Mouse (Mus musculus) forebrain, embryonic 11.5 days (tissue): ENCODE data around the gene Crtc1. TPM values are rescaled to one million over a fixed set of nuclear protein-coding genes. Genes with fewer than 3 reads are reported as not detected.

Experiments used
- ATAC-seq: fragments of 200-750 bp; cut with Nextera tagmentation; replicated peaks from 2 replicates; pipeline ENCODE4 v1.8.0; 2017; ENCODE audit warnings: moderate TSS enrichment; ENCODE audit not compliant: low FRiP score
- DNase-seq: peaks from one replicate; pipeline ENCODE4 v3.0.0-alpha.2; 2017; ENCODE audit warnings: low spot score
- H3K27ac ChIP-seq: fragments of 300-500 bp; sonication (generic); 2 replicates; pipeline ENCODE4 v1.5.1; 2014; ENCODE audit warnings: low read depth, low read length
- H3K27me3 ChIP-seq: fragments of 300-500 bp; sonication (generic); 2 replicates; pipeline ENCODE4 v1.6.1; 2014; ENCODE audit warnings: mild to moderate bottlenecking, low read length, mixed read lengths; ENCODE audit not compliant: control insufficient read depth, insufficient read depth
- H3K36me3 ChIP-seq: fragments of 300-500 bp; sonication (generic); 2 replicates; pipeline ENCODE4 v1.6.1; 2014; ENCODE audit warnings: mild to moderate bottlenecking, low read length, moderate library complexity, mixed read lengths; ENCODE audit not compliant: control insufficient read depth, insufficient read depth
- H3K4me1 ChIP-seq: fragments of 300-500 bp; sonication (generic); replicated peaks from 2 replicates; pipeline ENCODE4 v1.6.1; 2014; ENCODE audit warnings: low read length, mixed read lengths; ENCODE audit not compliant: control insufficient read depth, insufficient read depth
- H3K4me2 ChIP-seq: fragments of 300-500 bp; sonication (generic); 2 replicates; pipeline ENCODE4 v1.6.1; 2014; ENCODE audit warnings: low read depth, mild to moderate bottlenecking, low read length, moderate library complexity, mixed read lengths; ENCODE audit not compliant: severe bottlenecking
- H3K4me3 ChIP-seq: fragments of 300-500 bp; sonication (generic); 2 replicates; pipeline ENCODE4 v1.5.1; 2014; ENCODE audit warnings: low read depth, low read length
- H3K9ac ChIP-seq: fragments of 300-500 bp; sonication (generic); 2 replicates; pipeline ENCODE4 v1.6.1; 2014; ENCODE audit warnings: low read length
- H3K9me3 ChIP-seq: fragments of 300-500 bp; sonication (generic); 2 replicates; pipeline ENCODE4 v1.6.1; 2016; ENCODE audit warnings: low read length, mixed read lengths; ENCODE audit not compliant: control insufficient read depth
- WGBS: fragments of 180-500 bp; shearing (Covaris S2); extraction: QIAGEN DNeasy Blood & Tissue Kit; methylation state at CpG from one replicate; pipeline ENCODE4 v1.1.7; 2014; 5-methylcytosine and 5-hydroxymethylcytosine counted together
- polyA plus RNA-seq: library from polyadenylated mRNA; unstranded; fragments of >200 nt; fragmentation: Nextera tagmentation; extraction: Ambion mirVana; gene quantifications from 2 replicates; pipeline ENCODE4 v1.2.1, GENCODE M21; 2014

Crtc1 gene
- polyA plus RNA-seq, 1 experiment from 2014 or later: 16.3 TPM

GRCm38 (mm10) chr8:70375212-70375859 lies 64.0 kb downstream of the Crtc1 start:
- Histone ChIP-seq H3K9ac (no peak overlapping the region), H3K27ac (no peak overlapping the region), H3K4me1 (peaks cover 13% of the 10 kb centered on the region), H3K27me3 (peaks cover 68% of the 10 kb centered on the region), H3K36me3 (no peaks in the 10 kb centered on the region), H3K4me3 (no peak overlapping the region), H3K9me3 (no peaks in the 10 kb centered on the region), H3K4me2 (no peak overlapping the region)
- DNase-seq (peak; percentile 54), ATAC-seq (no peak)
- 6% methylated on average over 35 of the region's 35 CpGs for WGBS

- Histone ChIP-seq H3K4me1 (peaks cover 13% of the 10 kb centered on the region), H3K4me3 (peak overlapping the region; percentile 25), H3K27ac (no peak overlapping the region), H3K4me2 (peak overlapping the region; percentile 48), H3K36me3 (no peaks in the 10 kb centered on the region), H3K9me3 (no peaks in the 10 kb centered on the region), H3K9ac (no peak overlapping the region), H3K27me3 (peaks cover 68% of the 10 kb centered on the region)
- DNase-seq (peak; percentile 85), ATAC-seq (peak; percentile 77)
- WGBS: under 1% methylated on average over 48 of the region's 53 CpGs
These were observed 65.0 kb downstream of the Crtc1 start for GRCm38 (mm10) chr8:70374318-70374927.

DNA sequence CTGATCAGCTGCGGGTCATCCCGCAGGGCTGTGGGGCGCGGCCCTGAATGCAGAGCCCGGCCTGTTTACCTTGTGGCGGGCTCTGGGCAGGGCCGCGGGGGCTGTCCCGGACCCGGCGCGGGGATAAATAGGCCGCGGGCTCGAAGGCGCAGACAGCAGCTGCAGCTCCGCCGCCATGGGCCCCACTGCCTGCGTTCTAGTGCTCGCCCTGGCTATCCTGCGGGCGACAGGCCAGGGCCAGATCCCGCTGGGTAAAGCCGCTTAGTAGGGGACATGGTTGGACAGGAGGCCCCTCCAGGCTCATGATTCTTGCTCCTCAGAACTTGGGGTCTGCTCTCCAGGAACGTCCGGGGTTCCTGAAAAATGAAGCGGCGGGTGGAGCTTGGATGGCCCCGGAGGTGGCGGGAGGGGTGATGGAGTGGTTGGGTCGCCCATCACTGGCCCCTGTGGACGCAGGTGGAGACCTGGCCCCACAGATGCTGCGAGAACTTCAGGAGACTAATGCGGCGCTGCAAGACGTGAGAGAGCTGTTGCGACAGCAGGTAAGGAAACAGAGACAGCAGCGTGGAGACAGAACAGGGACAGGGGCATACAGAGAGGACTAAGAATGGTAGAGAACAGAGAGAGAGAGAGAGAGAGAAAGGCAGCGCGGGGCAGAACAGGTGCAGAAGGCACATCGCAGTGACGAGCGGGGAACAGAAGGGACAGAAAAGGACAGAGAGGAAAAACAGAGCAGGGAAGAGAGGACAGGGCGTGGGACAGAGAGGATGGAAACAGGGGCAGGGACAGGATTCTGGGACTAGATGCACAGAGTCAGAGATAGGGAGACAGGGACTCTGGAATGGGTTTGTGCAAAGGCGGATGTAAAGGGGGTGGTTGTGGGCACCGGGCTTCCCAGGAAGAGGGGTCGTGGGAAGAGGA lies 65.7 kb downstream of the Crtc1 start, which contains the start of gene Comp:
Gene Comp (plus strand): TSS at position 162 of the 921 bp plus-strand sequence.
- DNase-seq (peak; percentile 54), ATAC-seq (peak; percentile 11; the same call in 1 of the 2 replicates)
- Histone ChIP-seq H3K9me3 (no peaks in the 10 kb centered on the region), H3K27me3 (peaks cover 68% of the 10 kb centered on the region), H3K36me3 (no peaks in the 10 kb centered on the region), H3K4me1 (peaks cover 13% of the 10 kb centered on the region), H3K4me3 (peak within 1 kb of the TSS; percentile 25), H3K27ac (no peak within 1 kb of the TSS), H3K9ac (no peak within 1 kb of the TSS), H3K4me2 (peak within 1 kb of the TSS; percentile 48)
- WGBS: 3% methylated on average over 47 of the region's 47 CpGs

DNA sequence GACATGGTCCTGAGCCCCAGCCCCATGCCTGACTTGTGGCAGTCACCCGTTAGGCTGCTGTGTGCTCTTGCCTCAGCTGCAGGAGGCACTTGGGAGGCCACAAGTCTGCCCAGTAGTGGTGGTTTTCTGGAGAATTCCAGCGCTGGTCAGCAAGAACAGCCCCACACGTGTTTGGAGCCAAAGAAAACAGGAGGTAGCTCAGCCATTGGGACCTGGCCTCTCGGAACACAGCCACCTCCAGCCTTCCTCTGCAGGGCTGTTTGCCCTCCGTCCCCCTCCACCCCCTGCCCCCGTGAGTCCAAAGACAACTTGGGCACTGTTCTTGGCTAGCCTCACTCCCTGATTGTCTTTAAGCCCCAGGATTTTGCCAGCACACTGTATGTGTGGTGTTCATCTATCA lies 67.4 kb downstream of the Crtc1 start:
- no peak for ATAC-seq
- Histone ChIP-seq H3K4me3 (no peak overlapping the region), H3K27ac (no peak overlapping the region), H3K27me3 (peaks cover 55% of the 10 kb centered on the region), H3K36me3 (no peaks in the 10 kb centered on the region), H3K9ac (no peak overlapping the region), H3K4me2 (no peak overlapping the region), H3K4me1 (peaks cover 13% of the 10 kb centered on the region), H3K9me3 (no peaks in the 10 kb centered on the region)
- 31% methylated on average over 6 of the region's 6 CpGs for WGBS
- DNase-seq: no peak

DNA sequence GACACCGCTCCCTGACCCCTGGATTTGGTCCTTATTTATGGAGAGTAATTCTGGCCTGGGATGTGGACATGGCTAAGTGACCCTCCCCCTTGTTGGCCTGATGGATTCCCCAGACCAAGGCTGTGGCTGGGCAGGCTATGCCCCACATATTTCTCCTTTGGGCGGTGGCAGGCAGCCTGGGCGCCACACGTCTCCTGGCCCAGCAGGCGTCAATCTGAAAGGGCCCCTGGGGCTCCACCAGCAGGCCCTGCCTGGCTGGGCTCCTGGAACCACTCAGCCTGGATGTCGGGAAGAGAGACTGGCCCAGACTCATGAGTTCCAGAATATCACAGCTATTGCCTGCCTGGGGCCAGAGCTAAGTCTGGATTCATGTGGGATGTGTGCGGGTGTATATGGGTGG lies 68.9 kb downstream of the Crtc1 start:
- Histone ChIP-seq H3K4me2 (no peak overlapping the region), H3K4me3 (no peak overlapping the region), H3K27me3 (peaks cover 40% of the 10 kb centered on the region), H3K36me3 (no peaks in the 10 kb centered on the region), H3K9ac (no peak overlapping the region), H3K27ac (no peak overlapping the region), H3K4me1 (peaks cover 11% of the 10 kb centered on the region), H3K9me3 (no peaks in the 10 kb centered on the region)
- DNase-seq (no peak), ATAC-seq (no peak)
- WGBS: 79% methylated on average over 7 of the region's 7 CpGs

DNA sequence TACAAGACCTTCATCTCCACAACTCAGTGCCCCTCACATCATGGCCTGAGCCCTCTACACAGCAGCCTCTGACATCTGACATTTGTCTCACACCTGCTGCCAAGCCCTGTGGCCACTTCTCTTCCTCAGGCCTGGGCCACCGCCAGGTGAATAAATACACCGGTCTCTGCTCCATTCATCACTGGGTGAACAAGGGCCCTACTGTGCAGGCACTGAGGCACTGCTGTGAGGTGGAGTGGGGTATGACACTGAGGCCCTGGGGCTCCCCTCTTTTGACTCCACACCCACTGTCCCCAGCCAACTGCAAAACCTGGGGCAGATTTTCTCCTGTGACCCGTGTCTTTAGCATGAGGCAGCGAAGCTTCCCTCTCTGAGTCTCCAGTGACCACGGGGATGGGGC lies 72.8 kb downstream of the Crtc1 start:
- no peak overlapping the region for H3K27ac ChIP-seq
- ATAC-seq: no peak
- no peaks in the 10 kb centered on the region for H3K4me1 ChIP-seq
- H3K4me3 ChIP-seq: no peak overlapping the region
- no peak overlapping the region for H3K9ac ChIP-seq
- H3K9me3 ChIP-seq: no peaks in the 10 kb centered on the region
- H3K27me3 ChIP-seq: peaks cover 1% of the 10 kb centered on the region
- no peaks in the 10 kb centered on the region for H3K36me3 ChIP-seq
- no peak for DNase-seq
- no peak overlapping the region for H3K4me2 ChIP-seq
- WGBS: 67% methylated on average over 5 of the region's 5 CpGs

- Histone ChIP-seq H3K4me2 (no peak overlapping the region), H3K4me1 (no peaks in the 10 kb centered on the region), H3K4me3 (no peak overlapping the region), H3K9ac (no peak overlapping the region), H3K9me3 (no peaks in the 10 kb centered on the region), H3K27me3 (no peaks in the 10 kb centered on the region), H3K36me3 (no peaks in the 10 kb centered on the region), H3K27ac (no peak overlapping the region)
- DNase-seq (no peak), ATAC-seq (no peak; the same call in 1 of the 2 replicates)
- 38% methylated on average over 5 of the region's 5 CpGs for WGBS
These were observed 75.3 kb downstream of the Crtc1 start for GRCm38 (mm10) chr8:70364066-70364465.

GRCm38 (mm10) chr8:70361484-70362032 lies 77.8 kb downstream of the Crtc1 start:
- WGBS: 80% methylated on average over 10 of the region's 10 CpGs
- Histone ChIP-seq H3K27ac (no peak overlapping the region), H3K9me3 (no peaks in the 10 kb centered on the region), H3K4me1 (no peaks in the 10 kb centered on the region), H3K27me3 (no peaks in the 10 kb centered on the region), H3K36me3 (no peaks in the 10 kb centered on the region), H3K9ac (no peak overlapping the region), H3K4me3 (no peak overlapping the region), H3K4me2 (no peak overlapping the region)
- ATAC-seq (no peak), DNase-seq (no peak)
